Mouse (Mus musculus) myocyte (in vitro differentiated cells): ENCODE measurements around the gene Olfr322.

ENCODE experiments used
- CEBPB ChIP-seq: IDR thresholded peaks from 2 replicates; pipeline ENCODE4 v1.6.1; 2011; ENCODE audit warnings: mild to moderate bottlenecking, moderate library complexity; ENCODE audit not compliant: poor library complexity, insufficient read depth, severe bottlenecking
- E2F4 ChIP-seq: IDR thresholded peaks from one replicate; pipeline ENCODE4 v1.6.1; 2011; ENCODE audit warnings: mild to moderate bottlenecking, control low read depth, moderate library complexity; ENCODE audit not compliant: insufficient read depth
- POLR2A ChIP-seq: IDR thresholded peaks from one replicate; pipeline ENCODE4 v1.6.1; 2011; ENCODE audit warnings: low read depth, mild to moderate bottlenecking, control low read depth, moderate library complexity; ENCODE audit not compliant: insufficient read length
- TCF3 ChIP-seq: IDR thresholded peaks from one replicate; pipeline ENCODE4 v1.6.1; 2011; ENCODE audit warnings: low read depth, control low read depth; ENCODE audit not compliant: insufficient read length

GRCm38 (mm10) chr11:58636376-58636977 is 22.1 kb upstream of the Olfr322 start:
- TF ChIP-seq POLR2A (no peak), TCF3 (no peak), E2F4 (no peak), CEBPB (no peak)
